Mouse (Mus musculus) ovary, adult 10 weeks (tissue): Measurements from ENCODE around the gene Gabra6. TPM values are rescaled to one million over a fixed set of nuclear protein-coding genes. Genes with fewer than 3 reads are reported as not detected.

Source experiments
- polyA plus RNA-seq: library from polyadenylated mRNA; stranded (reverse); fragments of 350-450 nt; fragmentation: Illumina TruSeq; extraction: RNeasy Lipid Tissue Mini Kit (QIAGEN cat#74804); gene quantifications from one replicate; pipeline ENCODE4 v1.2.3, GENCODE M21; 2014

Gabra6 gene
- not detected for polyA plus RNA-seq

DNA sequence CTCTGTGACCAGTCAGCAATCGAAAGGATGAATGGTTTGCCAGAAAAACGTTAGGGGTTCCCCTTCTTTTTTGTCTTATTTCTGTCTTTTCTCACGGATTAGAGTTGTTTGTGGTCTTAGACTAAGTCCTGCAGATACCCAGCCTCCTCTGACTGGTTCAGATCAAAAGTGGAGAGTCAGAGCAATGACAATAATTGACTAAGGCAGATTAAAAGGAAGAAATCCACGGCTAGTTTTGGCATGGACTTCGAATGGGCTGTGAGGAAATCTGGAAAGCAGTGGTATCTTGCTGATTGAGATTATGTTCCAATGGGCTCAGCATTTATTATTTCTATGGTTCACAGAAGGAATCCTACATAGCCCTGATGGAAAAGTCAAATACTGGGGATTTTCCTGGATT lies at the start of gene Gabra6:
TSS of gene Gabra6 (minus strand) at position 191 of the 400 bp plus-strand sequence.

Other genes starting within 250 kb of the Gabra6 start
- 2.0 TPM for gene Gabra1, start 138.1 kb downstream of the Gabra6 start, polyA plus RNA-seq
- 6.5 TPM for gene Gabrb2, start 98.7 kb upstream of the Gabra6 start, polyA plus RNA-seq